ENCODE assay signal across 8 mouse cellular contexts in genomic region chr17:57106035-57106368, GRCm38 (mm10). TPM values are rescaled to one million over a fixed set of nuclear protein-coding genes. Genes with fewer than 3 reads are reported as not detected.
DNase-seq lines count a peak whose midpoint lies in the region; ATAC-seq and TF ChIP-seq lines count a peak whose summit lies in the region.

No protein-coding gene starts in this region.

- no peaks in the 10 kb centered on the region for H3K79me2 ChIP-seq in MEL (ENCODE audit: control insufficient read depth, insufficient read depth, low read length, poor library complexity)

- peaks cover 8 to 13% of the 10 kb centered on the region in 2 experiments; a peak in 2 of 4 replicates for H3K4me1 ChIP-seq in heart, embryonic 14.5 days (ENCODE audit: control insufficient read depth in 2 of 2, insufficient read depth in 2 of 2, low read length in 2 of 2)
- peaks cover 2 to 31% of the 10 kb centered on the region in 2 experiments for H3K4me1 ChIP-seq in MEL (ENCODE audit: control insufficient read depth in 1 of 2, insufficient read depth in 2 of 2, low read length in 2 of 2)
- H3K4me1 ChIP-seq in hindbrain, embryonic 15.5 days (replicated peaks): peaks cover 14% of the 10 kb centered on the region
- H3K4me1 ChIP-seq in midbrain, embryonic 15.5 days: peaks cover 15% of the 10 kb centered on the region

- intact Hi-C loops in heart, postnatal 14 days (cut with DNase I): no loop called here

- peak overlapping the region; percentile 69; the same call in 1 of the 2 replicates for H3K9ac ChIP-seq in heart, embryonic 14.5 days (ENCODE audit: low read length)
- no peak overlapping the region for H3K9ac ChIP-seq in MEL (ENCODE audit: control insufficient read depth, low read depth, low read length, poor library complexity, severe bottlenecking)
- H3K9ac ChIP-seq in hindbrain, embryonic 15.5 days: peak overlapping the region; percentile 81; the same call in 1 of the 2 replicates
- H3K9ac ChIP-seq in midbrain, embryonic 15.5 days: peak overlapping the region; percentile 57; the same call in 1 of the 2 replicates

- H3K27me3 ChIP-seq in heart, embryonic 14.5 days (ENCODE audit: control insufficient read depth, insufficient read depth, low read length): no peaks in the 10 kb centered on the region
- no peaks in the 10 kb centered on the region for H3K27me3 ChIP-seq in MEL (ENCODE audit: control insufficient read depth in 1 of 2, insufficient read depth in 2 of 2, low read length in 2 of 2)
- no peaks in the 10 kb centered on the region for H3K27me3 ChIP-seq in hindbrain, embryonic 15.5 days
- no peaks in the 10 kb centered on the region for H3K27me3 ChIP-seq in midbrain, embryonic 15.5 days (replicated peaks)

- no peak for TF ChIP-seq POLR2A in MEL (IDR thresholded peaks at IDR 0.05; ENCODE audit: control insufficient read depth in 1 of 2, insufficient read depth in 1 of 2, low read depth in 1 of 2, low read length in 2 of 2, poor library complexity in 1 of 2)

- H3K4me3 ChIP-seq in heart, embryonic 14.5 days (ENCODE audit: control insufficient read depth in 1 of 2, insufficient read depth in 1 of 2, low read depth in 1 of 2, low read length in 2 of 2): peak overlapping the region; percentile 51 to 79
- peak overlapping the region; percentile 23 to 67; a peak in 3 of 4 replicates for H3K4me3 ChIP-seq in MEL (ENCODE audit: control insufficient read depth in 1 of 2, insufficient read depth in 1 of 2, low read depth in 2 of 2, low read length in 2 of 2)
- H3K4me3 ChIP-seq in hindbrain, embryonic 15.5 days: peak overlapping the region; percentile 59
- peak overlapping the region; percentile 75 for H3K4me3 ChIP-seq in midbrain, embryonic 15.5 days

- DNase-seq in heart, postnatal 14 days: no peak
- DNase-seq in MEL (ENCODE audit: low read depth, low spot score): no peak
- DNase-seq in embryo, embryonic 9.5 days (ENCODE audit: extremely low spot score): no peak
- DNase-seq in gastrocnemius, postnatal 4 days (ENCODE audit: low spot score in 2 of 2): no peak
- DNase-seq in ovary, postnatal 10 days (ENCODE audit: low spot score): no peak

- H3K27ac ChIP-seq in heart, embryonic 14.5 days (replicated peaks in 1 of 2; ENCODE audit: control insufficient read depth in 1 of 2, insufficient read depth in 1 of 2, low read depth in 2 of 2, low read length in 2 of 2): no peak overlapping the region
- no peak overlapping the region for H3K27ac ChIP-seq in MEL (ENCODE audit: control insufficient read depth, low read depth, low read length)
- H3K27ac ChIP-seq in hindbrain, embryonic 15.5 days (replicated peaks): no peak overlapping the region
- no peak overlapping the region for H3K27ac ChIP-seq in midbrain, embryonic 15.5 days

- 17% methylated on average over 9 of the region's 9 CpGs for WGBS in heart, embryonic 14.5 days
- WGBS in hindbrain, embryonic 15.5 days: 4% methylated on average over 9 of the region's 9 CpGs
- WGBS in midbrain, embryonic 15.5 days: 8% methylated on average over 9 of the region's 9 CpGs

- TF ChIP-seq CTCF in MEL (IDR thresholded peaks at IDR 0.05 in 2 of 3, conservative IDR thresholded peaks at IDR 0.05 in 1 of 3; ENCODE audit: control insufficient read depth in 1 of 3, insufficient read depth in 1 of 3, low read depth in 2 of 3, low read length in 3 of 3, poor library complexity in 1 of 3, severe bottlenecking in 1 of 3): no peak

- H3K9me3 ChIP-seq in heart, embryonic 14.5 days (ENCODE audit: control insufficient read depth, low read length): no peaks in the 10 kb centered on the region
- H3K9me3 ChIP-seq in MEL (replicated peaks; ENCODE audit: insufficient read depth, low read length): no peaks in the 10 kb centered on the region
- H3K9me3 ChIP-seq in hindbrain, embryonic 15.5 days: no peaks in the 10 kb centered on the region
- no peaks in the 10 kb centered on the region for H3K9me3 ChIP-seq in midbrain, embryonic 15.5 days

- ATAC-seq in heart, embryonic 14.5 days (ENCODE audit: insufficient number of reproducible peaks, insufficient read depth, low FRiP score, low read depth): no peak
- no peak; the same call in 1 of the 2 replicates for ATAC-seq in hindbrain, embryonic 15.5 days (ENCODE audit: low FRiP score, low read depth)
- ATAC-seq in midbrain, embryonic 15.5 days (replicated peaks): no peak

- H3K36me3 ChIP-seq in heart, embryonic 14.5 days (ENCODE audit: control insufficient read depth, insufficient read depth, low read length): no peaks in the 10 kb centered on the region
- peaks cover 0 to 25% of the 10 kb centered on the region in 2 experiments; a peak in 2 of 4 replicates for H3K36me3 ChIP-seq in MEL (ENCODE audit: control insufficient read depth in 1 of 2, insufficient read depth in 2 of 2, low read length in 2 of 2)
- no peaks in the 10 kb centered on the region for H3K36me3 ChIP-seq in hindbrain, embryonic 15.5 days
- H3K36me3 ChIP-seq in midbrain, embryonic 15.5 days (replicated peaks): no peaks in the 10 kb centered on the region

- TF ChIP-seq EP300 in MEL (IDR thresholded peaks at IDR 0.05; ENCODE audit: low read depth in 1 of 2, low read length in 2 of 2): no peak

- TF ChIP-seq RAD21 in MEL (IDR thresholded peaks at IDR 0.05; ENCODE audit: low read depth, low read length): no peak

- H3K4me2 ChIP-seq in heart, embryonic 14.5 days (ENCODE audit: low read length): peak overlapping the region; percentile 83
- peak overlapping the region; percentile 96 for H3K4me2 ChIP-seq in hindbrain, embryonic 15.5 days
- H3K4me2 ChIP-seq in midbrain, embryonic 15.5 days: peak overlapping the region; percentile 83

TF ChIP-seq in MEL, 35 proteins besides CTCF, POLR2A, EP300 and RAD21:
- TF ChIP-seq UBTF (IDR thresholded peaks at IDR 0.05; ENCODE audit: borderline replicate concordance, insufficient read depth, low read depth, low read length) (no peak), CHD2 (IDR thresholded peaks at IDR 0.05; ENCODE audit: low read length) (no peak), HCFC1 (IDR thresholded peaks at IDR 0.05; ENCODE audit: low read depth, low read length) (no peak), SMC3 (IDR thresholded peaks at IDR 0.05; ENCODE audit: low read depth, low read length) (no peak), USF1 (IDR thresholded peaks at IDR 0.05; ENCODE audit: low read depth, low read length) (no peak), ELF1 (IDR thresholded peaks at IDR 0.05; ENCODE audit: low read depth, low read length) (no peak)

RNA-seq across cellular contexts. Expression of gene Tnfsf9, which starts 0.9 kb away (rescaled TPM):
- polyA plus RNA-seq in heart, embryonic 14.5 days (2014; fragmentation: Nextera tagmentation; extraction: Ambion mirVana): 1.9 and 2.8 TPM in 2 replicates
- under 1 TPM; 0.36 to 0.44 TPM for total RNA-seq in heart, postnatal 14 days (2021)
- total RNA-seq in MEL (2012; rRNA removed): 2.0 and 2.5 TPM in 2 replicates
- polyA plus RNA-seq in MEL (2012; ENCODE audit: insufficient read depth in 1 of 2, insufficient read length in 2 of 2, low read depth in 1 of 2, low replicate concordance in 2 of 2, missing spikeins in 1 of 2): 1 to 10 TPM in 1 of 2 experiments, not detected in 1; 3.4 TPM
- polyA plus RNA-seq in hindbrain, embryonic 15.5 days (2015; fragmentation: Nextera tagmentation; extraction: Ambion mirVana): 6.6 and 8.7 TPM in 2 replicates
- polyA plus RNA-seq in midbrain, embryonic 15.5 days (2015; fragmentation: Nextera tagmentation; extraction: Ambion mirVana): 7.4 and 8.1 TPM in 2 replicates
- total RNA-seq in gastrocnemius, postnatal 4 days (2021): 1 to 10 TPM; 1.3 to 1.4 TPM

RNA-seq across cellular contexts. Expression of gene Tubb4a, which starts 18.4 kb away (rescaled TPM):
- polyA plus RNA-seq in heart, embryonic 14.5 days (2014; fragmentation: Nextera tagmentation; extraction: Ambion mirVana): 5.6 and 7.5 TPM in 2 replicates
- total RNA-seq in heart, postnatal 14 days (2021): 1 to 10 TPM; 3.3 to 3.9 TPM
- total RNA-seq in MEL (2012; rRNA removed): 0.35 and 0.62 TPM in 2 replicates
- 1 to 10 TPM in 1 of 2 experiments, not detected in 1; 6.4 TPM for polyA plus RNA-seq in MEL (2012; ENCODE audit: insufficient read depth in 1 of 2, insufficient read length in 2 of 2, low read depth in 1 of 2, low replicate concordance in 2 of 2, missing spikeins in 1 of 2)
- 329 and 394 TPM in 2 replicates for polyA plus RNA-seq in hindbrain, embryonic 15.5 days (2015; fragmentation: Nextera tagmentation; extraction: Ambion mirVana)
- 388 and 395 TPM in 2 replicates for polyA plus RNA-seq in midbrain, embryonic 15.5 days (2015; fragmentation: Nextera tagmentation; extraction: Ambion mirVana)
- total RNA-seq in gastrocnemius, postnatal 4 days (2021): 1 to 10 TPM; 4.0 to 4.8 TPM

RNA-seq across cellular contexts. Expression of gene Dennd1c, which starts 27.7 kb away (rescaled TPM):
- 0.50 and 0.69 TPM in 2 replicates for polyA plus RNA-seq in heart, embryonic 14.5 days (2014; fragmentation: Nextera tagmentation; extraction: Ambion mirVana)
- total RNA-seq in heart, postnatal 14 days (2021): 1 to 10 TPM; 2.0 TPM
- 3.2 and 3.8 TPM in 2 replicates for total RNA-seq in MEL (2012; rRNA removed)
- 10 to 100 TPM in 1 of 2 experiments, not detected in 1; 20.7 TPM for polyA plus RNA-seq in MEL (2012; ENCODE audit: insufficient read depth in 1 of 2, insufficient read length in 2 of 2, low read depth in 1 of 2, low replicate concordance in 2 of 2, missing spikeins in 1 of 2)
- 4.3 and 4.4 TPM in 2 replicates for polyA plus RNA-seq in hindbrain, embryonic 15.5 days (2015; fragmentation: Nextera tagmentation; extraction: Ambion mirVana)
- polyA plus RNA-seq in midbrain, embryonic 15.5 days (2015; fragmentation: Nextera tagmentation; extraction: Ambion mirVana): 5.8 TPM in 2 replicates
- 1 to 10 TPM; 2.1 TPM for total RNA-seq in gastrocnemius, postnatal 4 days (2021)

RNA-seq across cellular contexts. Expression of gene Cd70, which starts 43.6 kb away (rescaled TPM):
- not detected in 2 replicates for polyA plus RNA-seq in heart, embryonic 14.5 days (2014; fragmentation: Nextera tagmentation; extraction: Ambion mirVana)
- total RNA-seq in heart, postnatal 14 days (2021): not detected
- not detected in 2 replicates for total RNA-seq in MEL (2012; rRNA removed)
- polyA plus RNA-seq in MEL (2012; ENCODE audit: insufficient read depth in 1 of 2, insufficient read length in 2 of 2, low read depth in 1 of 2, low replicate concordance in 2 of 2, missing spikeins in 1 of 2): not detected
- polyA plus RNA-seq in hindbrain, embryonic 15.5 days (2015; fragmentation: Nextera tagmentation; extraction: Ambion mirVana): 1.4 and 1.9 TPM in 2 replicates
- polyA plus RNA-seq in midbrain, embryonic 15.5 days (2015; fragmentation: Nextera tagmentation; extraction: Ambion mirVana): 1.1 and 1.2 TPM in 2 replicates
- total RNA-seq in gastrocnemius, postnatal 4 days (2021): not detected

RNA-seq across cellular contexts. Expression of gene Slc25a23, which starts 46.3 kb away (rescaled TPM):
- polyA plus RNA-seq in heart, embryonic 14.5 days (2014; fragmentation: Nextera tagmentation; extraction: Ambion mirVana): 16.1 and 18.0 TPM in 2 replicates
- total RNA-seq in heart, postnatal 14 days (2021): 10 to 100 TPM; 69.3 to 73.8 TPM
- total RNA-seq in MEL (2012; rRNA removed): 4.9 and 5.9 TPM in 2 replicates
- 10 to 100 TPM in 1 of 2 experiments, not detected in 1; 60.8 TPM for polyA plus RNA-seq in MEL (2012; ENCODE audit: insufficient read depth in 1 of 2, insufficient read length in 2 of 2, low read depth in 1 of 2, low replicate concordance in 2 of 2, missing spikeins in 1 of 2)
- 43.1 and 45.0 TPM in 2 replicates for polyA plus RNA-seq in hindbrain, embryonic 15.5 days (2015; fragmentation: Nextera tagmentation; extraction: Ambion mirVana)
- polyA plus RNA-seq in midbrain, embryonic 15.5 days (2015; fragmentation: Nextera tagmentation; extraction: Ambion mirVana): 42.5 TPM in 2 replicates
- 10 to 100 TPM; 35.5 to 35.7 TPM for total RNA-seq in gastrocnemius, postnatal 4 days (2021)

Comparison
In these comparisons a context has a peak if more than half of its experiments do, and no peak if none do; other contexts are left out.
1. RNA of gene Tubb4a, which starts 18.4 kb away (polyA plus RNA-seq): 329 to 394 TPM in hindbrain, embryonic 15.5 days and 388 to 395 TPM in midbrain, embryonic 15.5 days; 5.6 to 7.5 TPM in heart, embryonic 14.5 days and 6.4 TPM in MEL; every median in the first group is over 10 times any median in the second.
2. Peak in every context shown above with its lines, with median percentiles within 50 percentile points of each other: H3K4me2 ChIP-seq and H3K4me3 ChIP-seq.